Mouse (Mus musculus): ENCODE results near the gene Cdc123. TPM values are rescaled to one million over a fixed set of nuclear protein-coding genes. Genes with fewer than 3 reads are reported as not detected.

Gene Cdc123
- polyA plus RNA-seq, 1 experiment from 2014 or later, result 380 TPM

GRCm38 (mm10) chr2:5801182-5801640, 43.8 kb downstream of the Cdc123 start:
- no peak overlapping the region for H3K4me2 ChIP-seq (replicated peaks)
- no peaks in the 10 kb centered on the region for H3K27me3 ChIP-seq
- H3K4me3 ChIP-seq, result no peak overlapping the region
- H3K9me3 ChIP-seq, result no peaks in the 10 kb centered on the region
- peaks cover 81% of the 10 kb centered on the region for H3K36me3 ChIP-seq
- H3K9ac ChIP-seq, result no peak overlapping the region
- WGBS, result 92% methylated on average over 9 of the region's 9 CpGs
- no peaks in the 10 kb centered on the region for H3K4me1 ChIP-seq
- ATAC-seq (ENCODE audit: low FRiP score, low read depth), result no peak
- H3K27ac ChIP-seq, result no peak overlapping the region

- H3K4me1 ChIP-seq, result no peaks in the 10 kb centered on the region
- H3K27ac ChIP-seq, result no peak overlapping the region
- H3K9ac ChIP-seq, result no peak overlapping the region
- no peak overlapping the region for H3K4me2 ChIP-seq (replicated peaks)
- 91% methylated on average over 11 of the region's 11 CpGs for WGBS
- peaks cover 92% of the 10 kb centered on the region for H3K36me3 ChIP-seq
- H3K9me3 ChIP-seq, result 0 out of 2 replicates have a peak, but pooled peaks cover 3% of the 10 kb centered on the region
- no peak overlapping the region for H3K4me3 ChIP-seq
- no peaks in the 10 kb centered on the region for H3K27me3 ChIP-seq
- no peak for ATAC-seq (ENCODE audit: low FRiP score, low read depth)
Measured at GRCm38 (mm10) chr2:5797816-5798672, 46.9 kb downstream of the Cdc123 start.

GRCm38 (mm10) chr2:5793771-5794170, 51.2 kb downstream of the Cdc123 start:
- no peak overlapping the region for H3K9ac ChIP-seq
- no peak overlapping the region for H3K27ac ChIP-seq
- 0 out of 2 replicates have a peak, but pooled peaks cover 3% of the 10 kb centered on the region for H3K9me3 ChIP-seq
- H3K27me3 ChIP-seq, result no peaks in the 10 kb centered on the region
- no peak overlapping the region for H3K4me2 ChIP-seq (replicated peaks)
- no peak for ATAC-seq (ENCODE audit: low FRiP score, low read depth)
- no peaks in the 10 kb centered on the region for H3K4me1 ChIP-seq
- 88% methylated on average over 10 of the region's 10 CpGs for WGBS
- H3K36me3 ChIP-seq, result peaks cover 63% of the 10 kb centered on the region
- no peak overlapping the region for H3K4me3 ChIP-seq

- WGBS, result 92% methylated on average over 5 of the region's 5 CpGs
- H3K9ac ChIP-seq, result no peak overlapping the region
Measured at GRCm38 (mm10) chr2:5792056-5792455, 52.9 kb downstream of the Cdc123 start.

GRCm38 (mm10) chr2:5789625-5790160, 55.3 kb downstream of the Cdc123 start:
- H3K4me1 ChIP-seq, result no peaks in the 10 kb centered on the region
- no peak overlapping the region for H3K4me2 ChIP-seq (replicated peaks)
- no peak overlapping the region for H3K4me3 ChIP-seq
- H3K27me3 ChIP-seq, result no peaks in the 10 kb centered on the region
- WGBS, result 37% methylated on average over 4 of the region's 4 CpGs
- H3K36me3 ChIP-seq, result peaks cover 22% of the 10 kb centered on the region
- H3K9ac ChIP-seq, result no peak overlapping the region
- H3K9me3 ChIP-seq, result 0 out of 2 replicates have a peak, but pooled peaks cover 3% of the 10 kb centered on the region
- ATAC-seq (ENCODE audit: low FRiP score, low read depth), result no peak
- no peak overlapping the region for H3K27ac ChIP-seq

More at GRCm38 (mm10) chr2:5792056-5792455, 52.9 kb downstream of the Cdc123 start:
- Histone ChIP-seq H3K4me1 (no peaks in the 10 kb centered on the region), H3K4me2 (replicated peaks) (no peak overlapping the region), H3K27me3 (no peaks in the 10 kb centered on the region), H3K27ac (no peak overlapping the region), H3K4me3 (no peak overlapping the region), H3K9me3 (0 out of 2 replicates have a peak, but pooled peaks cover 3% of the 10 kb centered on the region), H3K36me3 (peaks cover 46% of the 10 kb centered on the region)
- ATAC-seq (ENCODE audit: low FRiP score, low read depth), result no peak

- no peaks in the 10 kb centered on the region for H3K27me3 ChIP-seq
- H3K27ac ChIP-seq, result no peak overlapping the region
- WGBS, result 93% methylated on average over 3 of the region's 3 CpGs
- no peak overlapping the region for H3K4me3 ChIP-seq
- no peak for ATAC-seq (ENCODE audit: low FRiP score, low read depth)
- H3K4me1 ChIP-seq, result no peaks in the 10 kb centered on the region
- peaks cover under 1% of the 10 kb centered on the region for H3K36me3 ChIP-seq
- no peaks in the 10 kb centered on the region for H3K9me3 ChIP-seq
- H3K4me2 ChIP-seq (replicated peaks), result no peak overlapping the region
- no peak overlapping the region for H3K9ac ChIP-seq
Measured at GRCm38 (mm10) chr2:5787391-5787790, 57.6 kb downstream of the Cdc123 start.

GRCm38 (mm10) chr2:5772464-5772863, 72.5 kb downstream of the Cdc123 start:
- Histone ChIP-seq H3K27me3 (no peaks in the 10 kb centered on the region), H3K4me3 (no peak overlapping the region), H3K4me2 (replicated peaks) (no peak overlapping the region), H3K4me1 (no peaks in the 10 kb centered on the region), H3K27ac (no peak overlapping the region), H3K36me3 (no peaks in the 10 kb centered on the region), H3K9me3 (no peaks in the 10 kb centered on the region), H3K9ac (no peak overlapping the region)
- WGBS, result 80% methylated on average over 2 of the region's 2 CpGs
- no peak for ATAC-seq (ENCODE audit: low FRiP score, low read depth)

- no peaks in the 10 kb centered on the region for H3K36me3 ChIP-seq
- H3K9ac ChIP-seq, result no peak overlapping the region
- 55% methylated on average over 8 of the region's 8 CpGs for WGBS
- no peak overlapping the region for H3K27ac ChIP-seq
- H3K9me3 ChIP-seq, result no peaks in the 10 kb centered on the region
- no peaks in the 10 kb centered on the region for H3K4me1 ChIP-seq
- H3K27me3 ChIP-seq, result no peaks in the 10 kb centered on the region
- ATAC-seq (ENCODE audit: low FRiP score, low read depth), result no peak
- H3K4me2 ChIP-seq (replicated peaks), result no peak overlapping the region
- no peak overlapping the region for H3K4me3 ChIP-seq
Measured at GRCm38 (mm10) chr2:5770708-5771241, 74.2 kb downstream of the Cdc123 start.

GRCm38 (mm10) chr2:5769630-5770029, 75.3 kb downstream of the Cdc123 start:
- no peak overlapping the region for H3K27ac ChIP-seq

GRCm38 (mm10) chr2:5768946-5769345, 76.0 kb downstream of the Cdc123 start:
- no peak for ATAC-seq (ENCODE audit: low FRiP score, low read depth)
- no peak overlapping the region for H3K9ac ChIP-seq
- H3K27me3 ChIP-seq, result no peaks in the 10 kb centered on the region
- no peak overlapping the region for H3K27ac ChIP-seq
- no peak overlapping the region for H3K4me2 ChIP-seq (replicated peaks)
- H3K36me3 ChIP-seq, result no peaks in the 10 kb centered on the region
- no peak overlapping the region for H3K4me3 ChIP-seq
- no peaks in the 10 kb centered on the region for H3K9me3 ChIP-seq
- H3K4me1 ChIP-seq, result no peaks in the 10 kb centered on the region
- WGBS, result 92% methylated on average over 4 of the region's 4 CpGs

More at GRCm38 (mm10) chr2:5769630-5770029, 75.3 kb downstream of the Cdc123 start:
- Histone ChIP-seq H3K9ac (no peak overlapping the region), H3K27me3 (no peaks in the 10 kb centered on the region), H3K36me3 (no peaks in the 10 kb centered on the region), H3K4me2 (replicated peaks) (no peak overlapping the region), H3K4me3 (no peak overlapping the region), H3K9me3 (no peaks in the 10 kb centered on the region), H3K4me1 (no peaks in the 10 kb centered on the region)
- no peak for ATAC-seq (ENCODE audit: low FRiP score, low read depth)

GRCm38 (mm10) chr2:5762031-5762430, 82.9 kb downstream of the Cdc123 start:
- Histone ChIP-seq H3K4me2 (replicated peaks) (no peak overlapping the region), H3K9ac (no peak overlapping the region), H3K27ac (no peak overlapping the region), H3K4me3 (no peak overlapping the region), H3K9me3 (no peaks in the 10 kb centered on the region), H3K4me1 (no peaks in the 10 kb centered on the region), H3K36me3 (no peaks in the 10 kb centered on the region), H3K27me3 (no peaks in the 10 kb centered on the region)
- no peak for ATAC-seq (ENCODE audit: low FRiP score, low read depth)
- 95% methylated on average over 3 of the region's 3 CpGs for WGBS

GRCm38 (mm10) chr2:5760479-5761008, 84.4 kb downstream of the Cdc123 start:
- Histone ChIP-seq H3K36me3 (no peaks in the 10 kb centered on the region), H3K9me3 (no peaks in the 10 kb centered on the region), H3K4me2 (replicated peaks) (no peak overlapping the region), H3K27ac (no peak overlapping the region), H3K4me3 (no peak overlapping the region), H3K9ac (no peak overlapping the region), H3K27me3 (no peaks in the 10 kb centered on the region), H3K4me1 (no peaks in the 10 kb centered on the region)
- 93% methylated on average over 8 of the region's 8 CpGs for WGBS
- no peak for ATAC-seq (ENCODE audit: low FRiP score, low read depth)
